Mouse (Mus musculus): ENCODE measurements around the gene Ptpn6. TPM values are rescaled to one million over a fixed set of nuclear protein-coding genes. Genes with fewer than 3 reads are reported as not detected.

Gene Ptpn6
- total RNA-seq (2021), result 10 to 100 TPM; 13.0 to 13.5 TPM
- long read RNA-seq, experiment 1, transcript Ptpn6-202 (16 exons, 2,219 nt), result major isoform, 14 of 18 reads
- long read RNA-seq, experiment 1, partial matches to known transcripts, result 0 of 18 reads
- long read RNA-seq, experiment 1, other reads (novel, unspliced or antisense), result 3 of 18 reads
- long read RNA-seq, experiment 2, partial matches to known transcripts, result 0 of 5 reads
- long read RNA-seq, experiment 2, other reads (novel, unspliced or antisense), result 0 of 5 reads

- DNase-seq, result peak; percentile 47
These were observed at the start of gene Ptpn6 for GRCm38 (mm10) chr6:124738511-124739023. Gene Ptpn6 (minus strand): TSS chr6:124738714.

GRCm38 (mm10) chr6:124787722-124788121 lies 49.2 kb upstream of the Ptpn6 start:
- DNase-seq, result no peak

- no peak for DNase-seq
These were observed 48.4 kb upstream of the Ptpn6 start for GRCm38 (mm10) chr6:124786756-124787420.

- DNase-seq, result no peak
These were observed 43.9 kb upstream of the Ptpn6 start for GRCm38 (mm10) chr6:124782436-124782835.

- no peak for DNase-seq
These were observed 42.4 kb upstream of the Ptpn6 start for GRCm38 (mm10) chr6:124780917-124781316.

GRCm38 (mm10) chr6:124779984-124780416 lies 41.5 kb upstream of the Ptpn6 start:
- DNase-seq, result no peak

GRCm38 (mm10) chr6:124779222-124779983 lies 40.9 kb upstream of the Ptpn6 start, which contains the start of gene Lrrc23:
Gene Lrrc23 (minus strand): TSS chr6:124779727.
- peak; percentile 38 for DNase-seq

GRCm38 (mm10) chr6:124770511-124770910 lies 32.0 kb upstream of the Ptpn6 start:
- no peak for DNase-seq

- no peak for DNase-seq
These were observed 31.5 kb upstream of the Ptpn6 start for GRCm38 (mm10) chr6:124770013-124770412.

GRCm38 (mm10) chr6:124769101-124769765 lies 30.7 kb upstream of the Ptpn6 start, which contains the start of gene Eno2:
Gene Eno2 (minus strand): TSS chr6:124769673.
- DNase-seq, result peak; percentile 72

GRCm38 (mm10) chr6:124768704-124769044 lies 30.2 kb upstream of the Ptpn6 start:
- no peak for DNase-seq

GRCm38 (mm10) chr6:124767920-124768703 lies 29.6 kb upstream of the Ptpn6 start:
- no peak for DNase-seq

GRCm38 (mm10) chr6:124767536-124767919 lies 29.0 kb upstream of the Ptpn6 start:
- DNase-seq, result no peak

GRCm38 (mm10) chr6:124765951-124766350 lies 27.4 kb upstream of the Ptpn6 start:
- DNase-seq, result no peak

- peak; percentile 92 for DNase-seq
These were observed 20.7 kb upstream of the Ptpn6 start for GRCm38 (mm10) chr6:124759259-124759658.

GRCm38 (mm10) chr6:124758849-124759232 lies 20.3 kb upstream of the Ptpn6 start:
- no peak for DNase-seq

GRCm38 (mm10) chr6:124757909-124758848 lies 19.7 kb upstream of the Ptpn6 start:
- DNase-seq, result peak; percentile 75

GRCm38 (mm10) chr6:124757351-124757880 lies 18.9 kb upstream of the Ptpn6 start:
- DNase-seq, result no peak

GRCm38 (mm10) chr6:124756652-124757350 lies 18.3 kb upstream of the Ptpn6 start:
- DNase-seq, result peak; percentile 90

Data from adrenal gland, postnatal 10 days (tissue).